Comparison of ENCODE assay signal across 8 mouse cellular contexts in the genomic region with DNA sequence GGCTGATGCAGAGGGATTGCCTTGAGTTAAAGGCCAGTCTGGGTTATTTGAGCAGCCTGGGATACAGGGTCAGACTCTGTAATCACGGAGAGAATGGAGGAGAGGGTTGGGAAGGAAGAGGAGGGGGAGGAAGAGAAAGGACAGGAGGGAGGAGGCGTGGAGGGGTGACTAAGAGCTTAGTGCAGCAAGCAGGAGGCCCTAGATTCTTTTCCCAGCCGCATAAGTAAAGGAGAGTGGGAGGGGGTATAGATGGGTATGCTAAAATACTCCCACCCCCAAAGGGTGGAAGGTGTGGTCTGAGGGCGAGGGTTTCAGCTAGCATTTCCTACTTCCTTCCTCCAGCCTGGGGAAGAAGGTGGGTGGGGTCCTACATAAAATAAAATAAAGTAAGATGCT. TPM values are rescaled to one million over a fixed set of nuclear protein-coding genes. Genes with fewer than 3 reads are reported as not detected.
A peak's percentile ranks its signal among the peaks of the same experiment; 100 is the strongest.
DNase-seq lines count a peak whose midpoint lies in the region; ATAC-seq lines count a peak whose summit lies in the region.

No protein-coding gene starts in this region.

- ATAC-seq in heart, embryonic 12.5 days (ENCODE audit: insufficient number of reproducible peaks, low FRiP score) = peak; percentile 35; the same call in 1 of the 2 replicates
- no peak for ATAC-seq in neural tube, embryonic 11.5 days (ENCODE audit: insufficient read depth, low FRiP score, low TSS enrichment)
- ATAC-seq in limb, embryonic 15.5 days (ENCODE audit: insufficient number of reproducible peaks, low FRiP score, low TSS enrichment, low read depth) = no peak

- DNase-seq in heart, postnatal 10 days = no peak
- DNase-seq in neural tube, embryonic 11.5 days (ENCODE audit: low spot score) = no peak
- no peak for DNase-seq in neural tube, embryonic 10.5 days (ENCODE audit: extremely low spot score, low spot score)
- no peak for DNase-seq in thymus, postnatal 4 days
- DNase-seq in Muller cell, postnatal 12 days (ENCODE audit: inconsistent ontology term) = no peak
- no peak for DNase-seq in layer of hippocampus, postnatal 25 days (ENCODE audit: extremely low spot score in 1 of 2, low spot score in 1 of 2)

- H3K4me2 ChIP-seq in heart, embryonic 12.5 days = peak overlapping the region; percentile 89
- peak overlapping the region; percentile 83 for H3K4me2 ChIP-seq in neural tube, embryonic 11.5 days (ENCODE audit: low read depth)
- 0 out of 2 replicates have a peak overlapping the region, but pooled peaks have one; percentile 87 for H3K4me2 ChIP-seq in limb, embryonic 15.5 days

- WGBS in heart, embryonic 12.5 days = 34% methylated on average over 4 of the region's 4 CpGs
- 16% methylated on average over 4 of the region's 4 CpGs for WGBS in neural tube, embryonic 11.5 days
- WGBS in limb, embryonic 15.5 days = 34% methylated on average over 4 of the region's 4 CpGs

- peak overlapping the region; percentile 46 for H3K4me3 ChIP-seq in heart, embryonic 12.5 days
- no peak overlapping the region for H3K4me3 ChIP-seq in neural tube, embryonic 11.5 days (ENCODE audit: low read depth, low read length)
- H3K4me3 ChIP-seq in limb, embryonic 15.5 days = 0 out of 2 replicates have a peak overlapping the region, but pooled peaks have one; percentile 39

- no peaks in the 10 kb centered on the region for H3K36me3 ChIP-seq in heart, embryonic 12.5 days
- no peaks in the 10 kb centered on the region for H3K36me3 ChIP-seq in neural tube, embryonic 11.5 days (ENCODE audit: control insufficient read depth, insufficient read depth, low read length)
- no peaks in the 10 kb centered on the region for H3K36me3 ChIP-seq in limb, embryonic 15.5 days

- peak overlapping the region; percentile 62; the same call in 1 of the 2 replicates for H3K9ac ChIP-seq in heart, embryonic 12.5 days
- no peak overlapping the region for H3K9ac ChIP-seq in neural tube, embryonic 11.5 days (ENCODE audit: low read length)
- H3K9ac ChIP-seq in limb, embryonic 15.5 days = no peak overlapping the region

- intact Hi-C loops in heart, postnatal 10 days (cut with DNase I) = no loop called here

- H3K27me3 ChIP-seq in heart, embryonic 12.5 days (replicated peaks) = no peaks in the 10 kb centered on the region; the same call in 1 of the 2 replicates
- H3K27me3 ChIP-seq in neural tube, embryonic 11.5 days (ENCODE audit: control insufficient read depth, insufficient read depth, low read length) = 0 out of 2 replicates have a peak, but pooled peaks cover 2% of the 10 kb centered on the region
- H3K27me3 ChIP-seq in limb, embryonic 15.5 days = peaks cover 14% of the 10 kb centered on the region

- no peaks in the 10 kb centered on the region for H3K9me3 ChIP-seq in heart, embryonic 12.5 days (replicated peaks)
- no peaks in the 10 kb centered on the region for H3K9me3 ChIP-seq in neural tube, embryonic 11.5 days (ENCODE audit: control insufficient read depth, low read length)
- H3K9me3 ChIP-seq in limb, embryonic 15.5 days = no peaks in the 10 kb centered on the region

- H3K27ac ChIP-seq in heart, embryonic 12.5 days (ENCODE audit: poor library complexity, severe bottlenecking) = peak overlapping the region; percentile 45; the same call in 1 of the 2 replicates
- no peak overlapping the region for H3K27ac ChIP-seq in neural tube, embryonic 11.5 days (ENCODE audit: low read depth, low read length)
- no peak overlapping the region for H3K27ac ChIP-seq in limb, embryonic 15.5 days

- H3K4me1 ChIP-seq in heart, embryonic 12.5 days (replicated peaks) = peaks cover 19% of the 10 kb centered on the region
- H3K4me1 ChIP-seq in neural tube, embryonic 11.5 days (ENCODE audit: control insufficient read depth, insufficient read depth, low read length) = peaks cover 14% of the 10 kb centered on the region
- peaks cover 19% of the 10 kb centered on the region for H3K4me1 ChIP-seq in limb, embryonic 15.5 days

RNA-seq across cellular contexts. Expression of a gene that starts 0.4 kb away (rescaled TPM):
- 14.3 and 15.0 TPM in 2 replicates for polyA plus RNA-seq in heart, embryonic 12.5 days (2016; fragmentation: Nextera tagmentation; extraction: Ambion mirVana)
- 1 to 10 TPM; 4.2 to 6.2 TPM for total RNA-seq in heart, postnatal 10 days (2021)
- 7.4 and 8.6 TPM in 2 replicates for polyA plus RNA-seq in neural tube, embryonic 11.5 days (2014; fragmentation: Nextera tagmentation; extraction: Ambion mirVana)
- 7.6 and 9.4 TPM in 2 replicates for polyA plus RNA-seq in limb, embryonic 15.5 days (2015; fragmentation: Nextera tagmentation; extraction: Ambion mirVana)
- 1 to 10 TPM in 1 of 2 experiments, under 1 TPM in 1; 0.94 to 1.1 TPM for total RNA-seq in layer of hippocampus, postnatal 25 days (2021)

RNA-seq across cellular contexts. Expression of a gene that starts 46.6 kb away (rescaled TPM):
- polyA plus RNA-seq in heart, embryonic 12.5 days (2016; fragmentation: Nextera tagmentation; extraction: Ambion mirVana) = 655 and 695 TPM in 2 replicates
- total RNA-seq in heart, postnatal 10 days (2021) = 100 to 1,000 TPM; 424 to 472 TPM
- polyA plus RNA-seq in neural tube, embryonic 11.5 days (2014; fragmentation: Nextera tagmentation; extraction: Ambion mirVana) = 1,035 and 1,076 TPM in 2 replicates
- polyA plus RNA-seq in limb, embryonic 15.5 days (2015; fragmentation: Nextera tagmentation; extraction: Ambion mirVana) = 1,033 and 1,050 TPM in 2 replicates
- 100 to 1,000 TPM; 387 to 439 TPM for total RNA-seq in layer of hippocampus, postnatal 25 days (2021)

RNA-seq across cellular contexts. Expression of a gene that starts 46.7 kb away (rescaled TPM):
- polyA plus RNA-seq in heart, embryonic 12.5 days (2016; fragmentation: Nextera tagmentation; extraction: Ambion mirVana) = 11.8 and 14.1 TPM in 2 replicates
- total RNA-seq in heart, postnatal 10 days (2021) = 1 to 10 TPM; 4.5 to 7.0 TPM
- 19.4 and 23.8 TPM in 2 replicates for polyA plus RNA-seq in neural tube, embryonic 11.5 days (2014; fragmentation: Nextera tagmentation; extraction: Ambion mirVana)
- 15.1 and 17.4 TPM in 2 replicates for polyA plus RNA-seq in limb, embryonic 15.5 days (2015; fragmentation: Nextera tagmentation; extraction: Ambion mirVana)
- 10 to 100 TPM in 1 of 2 experiments, 1 to 10 TPM in 1; 9.2 to 10.1 TPM for total RNA-seq in layer of hippocampus, postnatal 25 days (2021)
